Mouse (Mus musculus): Measurements from ENCODE around the gene Tas2r143. TPM values are rescaled to one million over a fixed set of nuclear protein-coding genes. Genes with fewer than 3 reads are reported as not detected.

Gene Tas2r143
- not detected in 2 replicates for polyA plus RNA-seq (2012; rRNA removed)

DNA sequence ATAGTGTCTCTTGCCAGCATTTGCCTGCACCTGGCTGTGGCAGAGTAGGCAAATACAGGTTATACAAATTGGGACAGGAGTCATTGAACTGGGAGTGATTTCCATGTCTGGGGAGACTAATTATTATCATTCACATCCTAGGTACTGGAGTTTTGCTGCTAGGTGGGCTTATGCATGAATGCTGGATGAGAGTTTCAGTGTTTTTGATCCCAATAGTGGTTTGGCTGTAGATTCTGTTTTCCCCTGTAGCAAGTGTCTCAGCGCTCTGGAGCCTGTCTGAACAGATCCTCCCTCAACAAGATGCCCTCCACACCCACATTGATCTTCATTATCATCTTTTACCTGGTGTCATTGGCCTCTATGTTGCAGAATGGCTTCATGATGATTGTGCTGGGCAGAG lies at the start of gene Tas2r143:
TSS of gene Tas2r143 (plus strand) at position 301 of the 400 bp plus-strand sequence.

DNA sequence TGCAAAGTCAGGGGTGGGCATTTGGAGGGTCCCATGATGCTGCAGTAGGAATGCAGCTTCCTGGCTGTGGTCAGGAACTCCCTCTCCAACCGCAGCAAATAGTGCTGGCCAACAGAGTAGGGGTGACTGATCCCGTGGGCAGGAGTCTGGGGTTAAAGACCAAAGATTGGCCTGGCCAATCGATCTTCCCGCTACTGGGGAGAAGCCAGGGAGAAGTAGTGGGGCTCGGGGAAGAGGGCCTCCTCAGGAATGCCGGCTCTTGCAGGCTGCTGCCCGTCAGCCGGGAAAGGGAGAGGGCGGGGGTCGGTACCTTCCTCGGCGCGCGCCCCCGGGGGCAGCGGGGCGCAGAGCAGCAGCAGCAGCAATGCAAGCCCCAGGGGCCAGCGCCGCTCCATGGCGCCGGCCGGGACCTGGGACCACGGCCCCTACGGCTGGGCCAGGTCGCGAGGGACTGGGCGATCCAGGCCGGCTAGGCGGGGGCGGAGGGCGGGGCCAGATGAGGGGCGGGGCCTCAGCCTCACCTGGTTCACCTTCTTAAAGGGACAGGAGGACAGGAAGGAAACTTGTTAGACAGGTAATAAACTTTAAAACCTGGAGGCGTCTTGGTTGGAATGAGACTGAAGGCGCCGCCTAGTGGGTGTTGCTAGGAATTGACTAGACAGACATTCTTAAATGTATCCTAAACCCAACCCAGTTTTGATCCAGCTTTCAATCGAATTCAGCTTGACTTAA lies 27.1 kb upstream of the Tas2r143 start, which contains the start of gene Epha1:
TSS of gene Epha1 (minus strand) at position 453 of the 732 bp plus-strand sequence.

DNA sequence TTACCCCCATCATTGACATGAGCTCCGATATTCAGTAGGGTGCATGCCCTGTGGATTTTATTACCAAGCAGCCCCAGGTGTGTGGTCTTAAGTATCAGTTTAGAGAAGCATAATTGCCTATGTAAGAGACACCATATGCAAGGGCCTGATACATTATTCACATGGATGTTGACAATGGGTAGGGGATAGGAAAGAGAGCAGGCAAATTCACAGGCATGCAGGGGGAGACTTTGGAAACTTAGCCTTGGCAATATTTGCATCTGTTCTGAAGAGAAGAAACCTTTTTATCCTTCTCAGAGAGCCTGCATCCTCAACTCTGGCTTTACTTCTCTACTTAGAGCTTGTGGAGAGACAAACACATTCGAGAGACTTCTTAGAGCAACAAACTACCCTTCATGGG lies 5.1 kb downstream of the Tas2r143 start, which contains the start of gene Tas2r135:
TSS of gene Tas2r135 (plus strand) at position 301 of the 400 bp plus-strand sequence.

DNA sequence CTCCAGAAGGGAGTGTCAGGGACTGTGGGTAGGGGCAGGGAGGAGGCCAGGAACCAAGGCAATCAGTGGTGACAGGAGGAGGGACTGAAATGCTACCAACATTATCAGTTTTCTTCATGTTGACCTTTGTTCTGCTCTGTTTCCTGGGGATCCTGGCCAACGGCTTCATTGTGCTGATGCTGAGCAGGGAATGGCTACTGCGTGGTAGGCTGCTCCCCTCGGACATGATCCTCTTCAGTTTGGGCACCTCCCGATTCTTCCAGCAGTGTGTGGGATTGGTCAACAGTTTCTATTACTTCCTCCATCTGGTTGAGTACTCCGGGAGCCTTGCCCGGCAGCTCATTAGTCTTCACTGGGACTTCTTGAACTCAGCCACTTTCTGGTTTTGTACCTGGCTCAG lies 34.4 kb downstream of the Tas2r143 start, which contains the start of gene Tas2r126:
TSS of gene Tas2r126 (plus strand) at position 90 of the 400 bp plus-strand sequence.

Other genes starting within 250 kb of the Tas2r143 start
- not detected in 2 replicates for gene Tas2r144, start 184.9 kb upstream of the Tas2r143 start, polyA plus RNA-seq (2012; rRNA removed)
- gene Gstk1, start 154.3 kb upstream of the Tas2r143 start, polyA plus RNA-seq (2012; rRNA removed) = 10.6 and 11.0 TPM in 2 replicates
- 0.16 and 0.34 TPM in 2 replicates for gene Tmem139, start 138.3 kb upstream of the Tas2r143 start, polyA plus RNA-seq (2012; rRNA removed)
- 84.5 and 96.7 TPM in 2 replicates for gene Casp2, start 135.3 kb upstream of the Tas2r143 start, polyA plus RNA-seq (2012; rRNA removed)
- gene Clcn1, start 113.6 kb upstream of the Tas2r143 start, polyA plus RNA-seq (2012; rRNA removed) = 10.5 and 11.9 TPM in 2 replicates
- gene Fam131b, start 75.6 kb upstream of the Tas2r143 start, polyA plus RNA-seq (2012; rRNA removed) = 27.0 and 29.4 TPM in 2 replicates
- 57.3 and 77.9 TPM in 2 replicates for gene Zyx, start 50.6 kb upstream of the Tas2r143 start, polyA plus RNA-seq (2012; rRNA removed)
- 0.47 and 2.9 TPM in 2 replicates for gene Epha1, start 27.0 kb upstream of the Tas2r143 start, polyA plus RNA-seq (2012; rRNA removed)
- gene Tas2r135, start 5.2 kb downstream of the Tas2r143 start, polyA plus RNA-seq (2012; rRNA removed) = 0.07 TPM in 1 of 2 replicates, not detected in the other
- gene Tas2r126, start 34.3 kb downstream of the Tas2r143 start, polyA plus RNA-seq (2012; rRNA removed) = not detected in 2 replicates
- gene Olfr458, start 65.0 kb downstream of the Tas2r143 start, polyA plus RNA-seq (2012; rRNA removed) = not detected in 2 replicates
- gene Olfr457, start 76.1 kb downstream of the Tas2r143 start, polyA plus RNA-seq (2012; rRNA removed) = not detected in 2 replicates
- not detected in 2 replicates for gene Olfr456, start 87.0 kb downstream of the Tas2r143 start, polyA plus RNA-seq (2012; rRNA removed)
- gene Olfr455, start 147.3 kb downstream of the Tas2r143 start, polyA plus RNA-seq (2012; rRNA removed) = not detected in 2 replicates
- not detected in 2 replicates for gene Tcaf3, start 197.5 kb downstream of the Tas2r143 start, polyA plus RNA-seq (2012; rRNA removed)
- gene Tcaf2, start 245.0 kb downstream of the Tas2r143 start, polyA plus RNA-seq (2012; rRNA removed) = 1.4 and 2.1 TPM in 2 replicates

Measured in central nervous system, embryonic 14 days (tissue).